Mouse (Mus musculus): ENCODE data around the gene Foxl1. TPM values are rescaled to one million over a fixed set of nuclear protein-coding genes. Genes with fewer than 3 reads are reported as not detected.

The Foxl1 gene
- polyA plus RNA-seq, 1 experiment: 3.4 TPM

DNA sequence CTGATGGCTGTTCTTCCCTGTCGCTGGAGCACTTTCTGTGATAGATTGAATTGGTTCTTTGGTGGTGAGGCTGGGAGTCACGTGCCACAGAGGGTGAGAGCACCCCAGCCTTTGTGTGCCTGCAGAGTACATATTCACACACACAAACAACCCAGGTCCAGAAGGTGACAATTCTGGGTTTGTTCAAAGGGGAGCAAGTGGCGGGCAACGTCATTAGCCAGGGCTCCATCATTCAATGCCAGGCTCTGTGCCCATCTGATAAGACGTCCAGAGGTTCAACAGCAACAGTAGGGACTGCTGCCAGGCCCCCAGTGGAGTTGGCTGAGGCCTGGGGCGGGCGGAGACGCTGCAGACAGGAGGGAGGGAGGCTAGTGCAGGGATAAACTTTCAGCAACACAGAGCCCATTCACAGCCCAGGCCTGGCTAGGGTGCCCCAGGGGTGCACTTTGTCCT is 36.3 kb downstream of the Foxl1 start:
- DNase-seq (ENCODE audit: low spot score): no peak

DNA sequence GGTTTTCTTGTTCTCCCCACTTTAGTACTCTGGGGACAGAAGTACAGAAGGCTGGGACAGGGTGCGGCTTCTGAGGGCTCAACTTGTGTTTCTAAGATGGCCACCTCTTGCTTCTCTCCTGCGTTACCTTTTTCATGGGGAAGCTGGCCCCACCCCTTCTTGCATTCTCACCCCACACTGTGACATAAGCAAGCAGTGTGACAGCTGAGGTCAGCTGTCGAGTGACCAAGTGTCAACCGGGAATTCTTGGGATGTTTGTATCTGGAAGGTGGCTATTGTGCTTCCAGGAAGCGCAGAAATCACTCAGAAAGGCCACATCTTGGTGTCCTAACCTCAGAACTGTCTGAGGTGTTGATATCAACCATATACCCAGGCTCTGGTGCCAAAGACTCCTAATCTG is 40.3 kb downstream of the Foxl1 start:
- no peak for DNase-seq (ENCODE audit: low spot score)

DNA sequence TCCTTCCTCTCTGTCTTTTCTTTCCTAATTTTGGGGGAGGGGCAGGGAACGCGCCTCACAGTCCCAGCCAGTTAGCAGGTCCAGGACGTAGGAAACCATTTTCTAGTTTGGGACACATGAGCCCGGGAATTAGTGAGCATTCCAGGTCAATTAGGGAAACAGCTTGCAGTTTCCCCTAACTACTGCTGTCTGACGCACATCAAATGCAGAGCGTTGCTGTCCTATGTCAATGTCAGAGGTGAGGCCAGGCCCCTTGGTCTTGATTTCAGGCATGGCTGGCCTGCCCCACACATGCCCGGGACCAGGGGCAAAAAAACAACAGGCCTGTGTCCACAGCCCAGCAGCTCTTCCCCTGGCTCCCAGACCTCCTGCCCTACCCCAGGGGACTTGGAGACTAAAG is 42.4 kb downstream of the Foxl1 start:
- DNase-seq (ENCODE audit: low spot score): no peak

DNA sequence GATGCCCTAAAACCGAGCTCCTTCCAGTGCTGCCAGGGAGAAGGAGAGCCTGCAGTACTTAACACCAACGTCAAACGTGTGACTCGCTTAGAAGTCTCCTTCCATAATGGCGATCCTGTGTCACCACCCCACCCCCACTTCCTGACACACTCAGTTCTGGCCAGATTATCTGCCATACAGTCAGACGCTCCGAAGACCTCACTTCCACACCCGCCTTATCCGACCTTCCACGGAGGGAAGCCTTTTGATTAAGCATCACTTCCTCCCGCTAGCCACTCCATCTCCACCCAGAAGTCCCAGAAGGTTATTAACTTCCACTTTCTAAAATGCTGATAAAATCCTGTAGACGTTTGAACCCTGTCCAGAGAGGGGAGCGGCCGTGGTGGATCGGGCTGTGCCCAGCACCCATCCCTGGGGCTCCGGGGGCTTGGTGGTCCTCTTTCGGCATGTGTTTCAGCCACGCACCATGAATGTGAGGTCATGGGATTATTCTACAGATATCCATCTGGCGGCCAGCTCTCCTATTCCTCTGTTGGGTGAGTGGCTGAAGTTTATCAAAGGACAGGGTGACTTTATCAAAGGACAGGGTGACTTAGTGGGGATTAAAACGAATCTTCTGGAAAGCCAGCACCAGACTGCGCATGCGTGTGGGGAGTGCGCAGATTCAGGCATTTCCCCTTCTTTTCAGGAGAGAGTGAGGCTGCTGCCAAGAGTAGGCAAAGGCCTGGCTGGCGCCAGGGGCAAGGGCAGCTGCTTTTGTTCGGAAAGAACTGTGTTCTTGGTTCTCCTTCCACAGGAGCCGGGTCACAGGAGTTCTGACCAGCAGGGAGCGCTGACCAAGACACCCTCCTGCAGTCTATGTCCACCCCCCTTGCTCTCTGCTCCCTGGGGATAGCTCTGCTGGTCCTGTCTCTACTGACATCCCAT is 43.1 kb downstream of the Foxl1 start:
- no peak for DNase-seq (ENCODE audit: low spot score)

DNA sequence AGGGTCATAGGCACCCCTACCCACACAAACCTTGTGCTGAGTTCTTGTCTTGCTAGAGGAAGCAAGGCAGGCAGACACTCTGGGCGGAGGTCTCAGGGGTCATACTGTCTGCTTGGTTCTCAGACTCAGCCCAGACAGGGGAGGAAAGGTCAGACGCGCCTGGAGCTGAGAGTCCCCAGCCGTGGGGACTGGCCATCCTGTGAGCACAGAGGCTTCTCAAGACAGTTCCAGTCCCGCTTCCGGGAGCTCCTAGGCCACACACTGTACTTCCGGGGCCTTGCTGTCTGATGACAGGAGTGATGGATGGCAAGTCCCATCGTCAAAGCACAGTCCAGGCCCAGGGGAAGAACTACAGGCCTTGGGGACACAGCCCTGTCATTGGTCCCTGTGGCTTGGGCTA is 44.8 kb downstream of the Foxl1 start:
- no peak for DNase-seq (ENCODE audit: low spot score)

DNA sequence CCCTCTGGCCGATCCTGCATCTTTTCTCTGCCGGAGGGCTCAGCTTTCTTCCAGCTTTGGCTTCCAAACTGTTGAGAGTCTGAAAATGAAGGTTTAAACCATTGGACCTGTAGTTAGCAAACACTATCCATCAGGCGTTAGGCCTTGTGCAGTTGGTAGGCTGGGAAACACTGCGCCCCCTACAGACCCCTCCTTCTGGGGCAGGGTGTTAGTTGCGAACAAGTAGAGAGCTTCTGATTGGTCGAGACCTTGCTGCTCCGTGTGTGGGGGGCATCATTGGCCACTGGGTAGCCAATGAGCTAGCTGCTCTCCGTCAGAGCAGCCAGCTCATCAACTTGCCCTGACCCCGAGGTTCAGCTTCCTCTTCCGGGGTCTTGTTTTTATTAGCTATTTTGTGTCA is 46.4 kb downstream of the Foxl1 start:
- DNase-seq (ENCODE audit: low spot score): no peak

DNA sequence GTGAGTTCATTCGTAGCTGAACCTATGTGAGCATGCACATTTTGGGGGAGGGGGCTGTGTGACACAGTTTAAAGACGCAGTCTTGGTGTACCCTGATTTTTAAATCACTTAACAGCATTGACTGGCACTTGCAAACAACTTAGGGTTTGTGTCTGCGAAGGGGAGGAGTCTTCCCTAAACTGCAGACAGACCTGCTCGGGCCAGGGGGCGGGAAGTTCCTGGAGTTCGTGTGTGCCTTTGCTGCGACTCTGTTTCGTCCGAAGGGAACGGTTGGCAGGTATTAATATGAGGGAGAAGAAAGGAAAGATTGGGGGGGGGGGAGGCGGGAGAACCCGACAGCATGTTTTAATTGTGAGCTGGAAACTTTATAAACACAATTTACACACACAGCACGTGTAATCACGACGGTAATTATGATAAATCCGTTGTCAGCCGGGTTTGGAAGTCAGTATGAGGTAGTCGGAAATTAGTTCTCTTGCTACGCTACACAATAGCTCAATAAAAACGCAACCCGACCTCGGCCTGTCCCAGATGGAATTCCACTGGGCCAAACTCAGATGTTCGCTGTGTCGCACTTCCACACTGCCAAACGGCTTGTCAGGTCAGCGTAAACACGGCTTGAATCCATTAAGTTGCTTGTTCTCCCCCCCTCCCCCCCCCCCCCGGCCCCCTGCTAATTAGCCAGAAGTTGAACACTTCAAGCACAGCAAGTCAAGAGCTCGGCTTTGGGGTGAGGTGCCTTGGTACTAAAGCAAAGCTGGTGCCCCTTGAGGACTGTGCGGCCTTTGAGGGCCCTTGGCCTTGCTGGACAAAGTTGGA is 47.2 kb downstream of the Foxl1 start:
- DNase-seq (ENCODE audit: low spot score): no peak

DNA sequence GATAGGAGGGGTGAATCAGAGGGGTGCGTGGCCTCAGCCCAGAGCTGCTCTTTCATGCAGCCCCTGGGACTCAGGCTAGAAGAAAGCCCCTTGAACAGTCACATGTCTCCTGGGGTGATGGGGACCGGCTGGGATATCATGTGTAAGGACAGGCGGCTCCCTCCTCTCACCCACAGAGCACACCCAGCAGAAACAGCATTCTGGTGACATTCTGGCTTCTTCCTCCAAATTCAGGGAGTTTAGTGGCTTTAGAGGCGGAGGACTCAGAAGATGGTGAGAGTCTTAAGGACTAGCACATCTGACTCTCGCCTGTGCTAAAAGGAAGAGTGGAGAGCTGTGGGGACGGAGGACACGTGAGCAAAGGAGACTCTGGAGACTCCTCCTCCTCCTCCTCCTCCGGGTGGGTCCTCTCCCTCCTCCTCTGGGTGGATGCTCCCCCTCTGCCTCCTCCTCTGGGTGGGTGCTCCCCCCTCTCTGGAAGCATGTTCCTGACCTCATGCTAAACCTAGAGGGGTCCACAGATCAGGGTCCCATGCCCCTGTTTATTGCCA is 47.9 kb downstream of the Foxl1 start:
- DNase-seq (ENCODE audit: low spot score): no peak

DNA sequence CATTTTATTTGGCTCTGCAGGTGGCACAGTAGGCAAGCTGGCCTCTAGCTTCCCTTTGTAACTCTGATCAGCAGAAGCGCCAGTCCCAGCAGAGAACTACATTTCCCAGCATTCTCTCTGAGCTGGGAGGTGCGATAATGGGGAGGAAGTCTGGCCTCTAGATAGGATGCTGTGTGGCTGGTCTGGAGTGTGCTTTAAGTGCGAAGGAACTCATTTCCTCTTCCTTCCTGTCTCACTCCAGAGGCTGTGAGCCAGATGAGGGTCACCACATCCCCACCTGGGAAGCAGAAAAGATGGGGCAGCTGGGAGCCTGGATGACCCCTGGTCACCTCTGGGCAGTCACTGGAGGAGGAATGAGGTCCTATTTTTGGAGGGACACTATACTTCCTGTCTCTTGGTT is 48.6 kb downstream of the Foxl1 start:
- DNase-seq (ENCODE audit: low spot score): no peak

Other genes with a start within 250 kb of the Foxl1 start
- 104 and 117 TPM in 2 replicates for gene Foxf1, start 43.6 kb upstream of the Foxl1 start, polyA plus RNA-seq (2012; rRNA removed)
- 95.5 and 139 TPM in 2 replicates for gene Mthfsd, start 19.5 kb upstream of the Foxl1 start, polyA plus RNA-seq (2012; rRNA removed)
- 0.47 and 1.0 TPM in 2 replicates for gene Foxc2, start 11.8 kb upstream of the Foxl1 start, polyA plus RNA-seq (2012; rRNA removed)